Mouse (Mus musculus) right cerebral cortex, adult 18-20 months (tissue): ENCODE results near the gene Ilkap.

Experiments
- DNase-seq: peaks from one replicate; pipeline ENCODE4 v3.0.0; 2022; ENCODE audit warnings: mixed read lengths

The Ilkap gene

GRCm38 (mm10) chr1:91352277-91352676, 46.3 kb downstream of the Ilkap start:
- DNase-seq: peak; percentile 12

GRCm38 (mm10) chr1:91351249-91351648, 47.4 kb downstream of the Ilkap start:
- DNase-seq: no peak

GRCm38 (mm10) chr1:91350841-91351240, 47.8 kb downstream of the Ilkap start, which contains the start of gene Klhl30:
Gene Klhl30 (plus strand): TSS chr1:91351016.
- DNase-seq: no peak

- peak; percentile 52 for DNase-seq
Observed at GRCm38 (mm10) chr1:91346892-91347291, 51.7 kb downstream of the Ilkap start.

- no peak for DNase-seq
Observed at GRCm38 (mm10) chr1:91344921-91345685, 53.5 kb downstream of the Ilkap start.

GRCm38 (mm10) chr1:91344001-91344400, 54.6 kb downstream of the Ilkap start:
- DNase-seq: peak; percentile 32

- DNase-seq: no peak
Observed at GRCm38 (mm10) chr1:91337355-91337754, 61.3 kb downstream of the Ilkap start.

GRCm38 (mm10) chr1:91333582-91333981, 65.0 kb downstream of the Ilkap start:
- DNase-seq: no peak

GRCm38 (mm10) chr1:91332102-91332501, 66.5 kb downstream of the Ilkap start:
- peak; percentile 52 for DNase-seq

- DNase-seq: no peak
Observed at GRCm38 (mm10) chr1:91325488-91326042, 73.0 kb downstream of the Ilkap start.

- DNase-seq: no peak
Observed at GRCm38 (mm10) chr1:91324646-91325045, 74.0 kb downstream of the Ilkap start.
